Mouse (Mus musculus) cerebellum, adult 8-10 months (tissue): ENCODE results near the gene Fbxo21.

ENCODE experiments used
- DNase-seq: peaks from one replicate; pipeline ENCODE4 v3.0.0; 2022

Gene Fbxo21

GRCm38 (mm10) chr5:117976657-117977500 lies at the start of gene Fbxo21:
Gene Fbxo21, plus strand, starts transcription at chr5:117976730.
- DNase-seq: peak; percentile 99

GRCm38 (mm10) chr5:117928553-117928952 lies 48.0 kb upstream of the Fbxo21 start:
- no peak for DNase-seq

- DNase-seq: no peak
These were observed 44.3 kb upstream of the Fbxo21 start for GRCm38 (mm10) chr5:117932222-117932621.

GRCm38 (mm10) chr5:117932862-117933261 lies 43.7 kb upstream of the Fbxo21 start:
- DNase-seq: peak; percentile 91

GRCm38 (mm10) chr5:117936346-117936745 lies 40.2 kb upstream of the Fbxo21 start:
- peak; percentile 23 for DNase-seq

GRCm38 (mm10) chr5:117937186-117937585 lies 39.3 kb upstream of the Fbxo21 start:
- DNase-seq: peak; percentile 57

GRCm38 (mm10) chr5:117938182-117938581 lies 38.3 kb upstream of the Fbxo21 start:
- peak; percentile 32 for DNase-seq

GRCm38 (mm10) chr5:117939402-117939801 lies 37.1 kb upstream of the Fbxo21 start:
- no peak for DNase-seq

GRCm38 (mm10) chr5:117941552-117941951 lies 35.0 kb upstream of the Fbxo21 start:
- DNase-seq: no peak

- peak; percentile 77 for DNase-seq
These were observed 29.9 kb upstream of the Fbxo21 start for GRCm38 (mm10) chr5:117946605-117947004.

GRCm38 (mm10) chr5:117949393-117949792 lies 27.1 kb upstream of the Fbxo21 start:
- DNase-seq: no peak

- DNase-seq: no peak
These were observed 22.6 kb upstream of the Fbxo21 start for GRCm38 (mm10) chr5:117953893-117954292.

GRCm38 (mm10) chr5:117954429-117954828 lies 22.1 kb upstream of the Fbxo21 start:
- DNase-seq: no peak

- peak; percentile 57 for DNase-seq
These were observed 20.7 kb upstream of the Fbxo21 start for GRCm38 (mm10) chr5:117955675-117956420.

- no peak for DNase-seq
These were observed 11.8 kb upstream of the Fbxo21 start for GRCm38 (mm10) chr5:117964750-117965149.

- DNase-seq: no peak
These were observed 9.6 kb upstream of the Fbxo21 start for GRCm38 (mm10) chr5:117966956-117967355.

GRCm38 (mm10) chr5:117967659-117968069 lies 8.9 kb upstream of the Fbxo21 start:
- DNase-seq: no peak

GRCm38 (mm10) chr5:117969681-117970427 lies 6.7 kb upstream of the Fbxo21 start:
- peak; percentile 63 for DNase-seq

GRCm38 (mm10) chr5:117976263-117976656 lies 270 bp upstream of the Fbxo21 start:
- no peak for DNase-seq

- no peak for DNase-seq
These were observed 1.1 kb downstream of the Fbxo21 start for GRCm38 (mm10) chr5:117977501-117978158.

GRCm38 (mm10) chr5:117978159-117978697 lies 1.7 kb downstream of the Fbxo21 start:
- DNase-seq: no peak

- no peak for DNase-seq
These were observed 2.6 kb downstream of the Fbxo21 start for GRCm38 (mm10) chr5:117979082-117979481.
